ENCODE assay signal across 8 mouse cellular contexts in genomic region chr19:4162646-4163542, GRCm38 (mm10). TPM values are rescaled to one million over a fixed set of nuclear protein-coding genes. Genes with fewer than 3 reads are reported as not detected.
DNase-seq lines count a peak whose midpoint lies in the region; ATAC-seq lines count a peak whose summit lies in the region.

Gene Rps6kb2 (minus strand): TSS chr19:4163354.

- H3K27ac ChIP-seq in heart, embryonic 13.5 days (replicated peaks): peak within 1 kb of the TSS; percentile 71
- H3K27ac ChIP-seq in liver, embryonic 12.5 days: peak within 1 kb of the TSS; percentile 73
- H3K27ac ChIP-seq in stomach, embryonic 15.5 days: peak within 1 kb of the TSS; percentile 70

- H3K4me3 ChIP-seq in heart, embryonic 13.5 days: peak within 1 kb of the TSS; percentile 82
- peak within 1 kb of the TSS; percentile 76 for H3K4me3 ChIP-seq in liver, embryonic 12.5 days
- H3K4me3 ChIP-seq in stomach, embryonic 15.5 days (replicated peaks): peak within 1 kb of the TSS; percentile 62

- no peaks in the 10 kb centered on the region for H3K9me3 ChIP-seq in heart, embryonic 13.5 days
- H3K9me3 ChIP-seq in liver, embryonic 12.5 days (replicated peaks): no peaks in the 10 kb centered on the region
- H3K9me3 ChIP-seq in stomach, embryonic 15.5 days: no peaks in the 10 kb centered on the region

- WGBS in heart, embryonic 13.5 days: 6% methylated on average over 42 of the region's 42 CpGs
- WGBS in liver, embryonic 12.5 days (ENCODE audit: insufficient replicate concordance): 5% methylated on average over 42 of the region's 42 CpGs
- 5% methylated on average over 42 of the region's 42 CpGs for WGBS in stomach, embryonic 15.5 days

- ATAC-seq in erythroid progenitor cell, adult 5-6 weeks (replicated peaks; ENCODE audit: low FRiP score, poor library complexity, severe bottlenecking): peak; percentile 88
- peak; percentile 73 for ATAC-seq in heart, embryonic 13.5 days (ENCODE audit: extremely low read depth, insufficient number of reproducible peaks, low FRiP score, low TSS enrichment)
- ATAC-seq in liver, embryonic 12.5 days: peak; percentile 80
- ATAC-seq in stomach, embryonic 15.5 days (ENCODE audit: insufficient read depth, low FRiP score, low read depth): peak; percentile 77

- H3K9ac ChIP-seq in heart, embryonic 13.5 days: peak within 1 kb of the TSS; percentile 94
- H3K9ac ChIP-seq in liver, embryonic 12.5 days: peak within 1 kb of the TSS; percentile 77
- H3K9ac ChIP-seq in stomach, embryonic 15.5 days: peak within 1 kb of the TSS; percentile 67

- H3K4me1 ChIP-seq in heart, embryonic 13.5 days: peaks cover 27% of the 10 kb centered on the region
- peaks cover 48% of the 10 kb centered on the region for H3K4me1 ChIP-seq in liver, embryonic 12.5 days
- peaks cover 11% of the 10 kb centered on the region; the same call in 1 of the 2 replicates for H3K4me1 ChIP-seq in stomach, embryonic 15.5 days

- H3K36me3 ChIP-seq in heart, embryonic 13.5 days: peaks cover 37% of the 10 kb centered on the region
- peaks cover 38% of the 10 kb centered on the region for H3K36me3 ChIP-seq in liver, embryonic 12.5 days
- peaks cover 18% of the 10 kb centered on the region for H3K36me3 ChIP-seq in stomach, embryonic 15.5 days

- H3K27me3 ChIP-seq in heart, embryonic 13.5 days (replicated peaks): no peaks in the 10 kb centered on the region
- H3K27me3 ChIP-seq in liver, embryonic 12.5 days (replicated peaks): no peaks in the 10 kb centered on the region
- no peaks in the 10 kb centered on the region for H3K27me3 ChIP-seq in stomach, embryonic 15.5 days (replicated peaks)

- peak; percentile 95 for DNase-seq in CD4-positive helper T cell, adult 2 months (ENCODE audit: low read depth, low spot score)
- DNase-seq in brain, embryonic 18.5 days (ENCODE audit: low read depth, low spot score): peak; percentile 94
- peak; percentile 99 for DNase-seq in kidney, postnatal 10 days
- DNase-seq in natural killer cell, adult 2 months (ENCODE audit: low spot score in 2 of 2): peak; percentile 90 to 94

- H3K4me2 ChIP-seq in heart, embryonic 13.5 days: peak within 1 kb of the TSS; percentile 97
- peak within 1 kb of the TSS; percentile 92 for H3K4me2 ChIP-seq in liver, embryonic 12.5 days
- peak within 1 kb of the TSS; percentile 90 for H3K4me2 ChIP-seq in stomach, embryonic 15.5 days

RNA-seq across cellular contexts. Expression of gene Rps6kb2, which starts in this region (rescaled TPM):
- total RNA-seq in erythroid progenitor cell, adult 5-6 weeks (2015; ENCODE audit: low replicate concordance): 39.8 and 52.3 TPM in 2 replicates
- 21.4 and 34.8 TPM in 2 replicates for total RNA-seq in erythroid progenitor cell, adult 5-6 weeks (2017; ENCODE audit: low replicate concordance)
- polyA plus RNA-seq in heart, embryonic 13.5 days (2015; fragmentation: Nextera tagmentation; extraction: Ambion mirVana): 46.0 and 47.1 TPM in 2 replicates
- 39.1 and 39.4 TPM in 2 replicates for polyA plus RNA-seq in liver, embryonic 12.5 days (2016; fragmentation: Nextera tagmentation; extraction: Ambion mirVana)
- 44.7 and 49.5 TPM in 2 replicates for polyA plus RNA-seq in stomach, embryonic 15.5 days (2015; fragmentation: Nextera tagmentation; extraction: Ambion mirVana)

Comparison
In these comparisons a context has a peak if more than half of its experiments do, and no peak if none do; other contexts are left out.
1. Peak in every context shown above with its lines: DNase-seq, ATAC-seq, H3K4me3 ChIP-seq and H3K27ac ChIP-seq.